Mouse (Mus musculus) neural tube, embryonic 13.5 days (tissue): ENCODE data around the gene Shisal1. TPM values are rescaled to one million over a fixed set of nuclear protein-coding genes. Genes with fewer than 3 reads are reported as not detected.
A peak's percentile ranks its signal among the peaks of the same experiment; 100 is the strongest.

Experiments
- ATAC-seq: fragments of 200-750 bp; cut with Nextera tagmentation; 2 replicates; pipeline ENCODE4 v1.8.0; 2017; ENCODE audit warnings: low read depth, mild to moderate bottlenecking, moderate TSS enrichment, moderate library complexity
- H3K27ac ChIP-seq: fragments of 300-500 bp; sonication (generic); replicated peaks from 2 replicates; pipeline ENCODE4 v1.5.1; 2015; ENCODE audit warnings: moderate library complexity, mild to moderate bottlenecking, inconsistent platforms
- H3K27me3 ChIP-seq: fragments of 300-500 bp; sonication (generic); 2 replicates; pipeline ENCODE4 v1.6.1; 2015; ENCODE audit warnings: mild to moderate bottlenecking, inconsistent platforms
- H3K36me3 ChIP-seq: fragments of 300-500 bp; sonication (generic); 2 replicates; pipeline ENCODE4 v1.6.1; 2015; ENCODE audit warnings: mild to moderate bottlenecking, inconsistent platforms
- H3K4me1 ChIP-seq: fragments of 300-500 bp; sonication (generic); replicated peaks from 2 replicates; pipeline ENCODE4 v1.6.1; 2015; ENCODE audit warnings: inconsistent platforms
- H3K4me2 ChIP-seq: fragments of 300-500 bp; sonication (generic); 2 replicates; pipeline ENCODE4 v1.6.1; 2015; ENCODE audit warnings: inconsistent platforms, mild to moderate bottlenecking, moderate library complexity
- H3K4me3 ChIP-seq: fragments of 300-500 bp; sonication (generic); 2 replicates; pipeline ENCODE4 v1.5.1; 2015; ENCODE audit warnings: mild to moderate bottlenecking, inconsistent platforms
- H3K9ac ChIP-seq: fragments of 300-500 bp; sonication (generic); 2 replicates; pipeline ENCODE4 v1.6.1; 2015; ENCODE audit warnings: moderate library complexity, mild to moderate bottlenecking, inconsistent platforms
- H3K9me3 ChIP-seq: fragments of 300-500 bp; sonication (generic); 2 replicates; pipeline ENCODE4 v1.6.1; 2016; ENCODE audit warnings: inconsistent platforms
- WGBS: fragments of 180-500 bp; shearing (Covaris S2); methylation state at CpG from one replicate; pipeline ENCODE4 v1.1.7; 2015; 5-methylcytosine and 5-hydroxymethylcytosine counted together
- polyA plus RNA-seq: library from polyadenylated mRNA; unstranded; fragments of >200 nt; fragmentation: Nextera tagmentation; extraction: Ambion mirVana; gene quantifications from 2 replicates; pipeline ENCODE4 v1.2.1, GENCODE M21; 2015

The Shisal1 gene
- polyA plus RNA-seq, 1 experiment from 2014 or later: 13.4 TPM

DNA sequence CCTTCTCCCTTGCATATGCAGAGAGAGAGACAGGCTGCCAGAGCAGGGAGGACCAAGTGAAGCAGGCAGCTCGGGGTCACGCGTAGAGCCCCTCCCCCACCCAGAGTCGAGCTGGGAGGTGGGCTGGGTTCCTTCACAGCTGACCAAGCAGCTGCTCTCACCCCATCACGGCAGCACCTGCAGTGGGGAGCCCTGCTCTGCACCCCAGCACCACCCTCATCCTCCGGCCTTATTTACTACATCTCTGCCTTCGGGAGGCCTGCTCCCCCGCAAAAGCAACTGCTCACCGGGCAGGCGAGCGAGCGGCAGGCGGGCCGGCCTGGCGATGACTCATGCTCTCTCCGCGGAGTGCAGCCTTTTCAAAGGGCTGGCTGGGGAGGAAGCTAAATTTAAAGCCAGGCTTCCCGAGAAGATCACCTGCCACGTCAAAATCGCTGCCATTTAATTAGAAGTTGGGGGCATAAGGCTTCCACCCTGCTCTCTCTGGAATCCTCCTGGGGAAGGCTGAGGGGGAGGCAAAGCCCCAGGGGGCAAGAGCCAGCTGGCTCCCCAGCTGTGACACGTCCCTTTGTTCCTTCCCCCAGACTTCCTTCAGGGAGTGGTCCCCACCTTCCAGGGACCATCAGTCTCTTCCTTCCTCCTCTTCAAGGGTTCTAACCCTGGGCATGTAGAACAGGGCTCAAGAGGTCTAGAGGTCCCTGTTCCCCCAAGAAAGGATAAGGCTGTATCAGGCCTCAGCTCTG is 3.7 kb upstream of the Shisal1 start:
- Histone ChIP-seq H3K27me3 (peaks cover 32% of the 10 kb centered on the region), H3K4me2 (peak overlapping the region; percentile 45), H3K27ac (peak overlapping the region; percentile 43), H3K4me1 (peaks cover 22% of the 10 kb centered on the region), H3K9me3 (no peaks in the 10 kb centered on the region), H3K9ac (peak overlapping the region; percentile 38), H3K36me3 (no peaks in the 10 kb centered on the region), H3K4me3 (no peak overlapping the region)
- WGBS: 1% methylated on average over 21 of the region's 21 CpGs
- no peak for ATAC-seq

DNA sequence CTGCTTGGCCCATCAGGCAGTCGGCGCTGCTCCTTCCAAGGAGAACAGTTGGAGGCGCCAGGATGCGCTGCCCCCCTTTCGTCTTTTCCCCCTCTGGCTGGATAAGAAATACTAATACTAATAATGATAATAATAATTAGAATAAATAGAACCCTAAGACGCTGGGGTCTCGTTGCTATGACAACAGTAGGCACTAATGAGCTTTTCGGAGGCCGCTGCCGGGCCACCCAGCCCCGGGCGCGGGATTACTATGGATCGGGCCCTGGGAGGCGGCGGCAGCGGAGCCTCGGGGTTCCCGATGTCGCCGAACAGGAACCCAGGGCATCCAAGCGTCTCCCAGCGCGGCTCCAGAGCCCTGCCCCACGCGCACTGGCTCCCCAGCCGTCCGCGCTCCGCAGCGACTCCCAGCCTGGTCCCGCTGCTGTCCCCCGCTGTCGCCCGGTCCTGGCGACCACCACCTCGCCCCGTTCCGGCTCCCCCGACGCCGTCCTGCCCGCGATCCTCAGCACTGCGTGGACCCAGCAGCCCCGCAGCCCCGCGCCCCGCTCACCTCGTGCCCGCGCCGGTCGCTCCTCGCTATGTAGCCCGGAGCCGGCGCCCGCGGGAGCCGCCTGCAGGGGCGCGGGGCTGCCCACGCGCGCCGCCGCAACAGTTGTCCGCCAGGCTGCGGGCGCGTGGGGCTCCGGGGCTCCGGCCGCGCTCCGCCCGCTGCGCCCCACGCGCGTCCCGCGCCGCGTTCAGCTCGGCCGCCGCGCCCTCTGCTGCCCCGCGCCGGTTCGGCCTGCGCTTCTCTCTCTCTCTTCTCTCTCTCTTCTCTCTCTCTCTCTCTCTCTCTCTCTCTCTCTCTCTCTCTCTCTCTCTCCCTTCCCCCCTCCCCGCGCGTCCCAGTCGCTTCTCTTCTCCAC is 833 bp downstream of the Shisal1 start:
- H3K4me1 ChIP-seq: peaks cover 64% of the 10 kb centered on the region
- H3K9ac ChIP-seq: peak overlapping the region; percentile 85
- peak overlapping the region; percentile 49 for H3K27ac ChIP-seq
- ATAC-seq: peak; percentile 15
- H3K27me3 ChIP-seq: peaks cover 48% of the 10 kb centered on the region
- H3K4me2 ChIP-seq: peak overlapping the region; percentile 90
- H3K9me3 ChIP-seq: no peaks in the 10 kb centered on the region
- peak overlapping the region; percentile 54 for H3K4me3 ChIP-seq
- no peaks in the 10 kb centered on the region for H3K36me3 ChIP-seq
- WGBS: under 1% methylated on average over 99 of the region's 99 CpGs

DNA sequence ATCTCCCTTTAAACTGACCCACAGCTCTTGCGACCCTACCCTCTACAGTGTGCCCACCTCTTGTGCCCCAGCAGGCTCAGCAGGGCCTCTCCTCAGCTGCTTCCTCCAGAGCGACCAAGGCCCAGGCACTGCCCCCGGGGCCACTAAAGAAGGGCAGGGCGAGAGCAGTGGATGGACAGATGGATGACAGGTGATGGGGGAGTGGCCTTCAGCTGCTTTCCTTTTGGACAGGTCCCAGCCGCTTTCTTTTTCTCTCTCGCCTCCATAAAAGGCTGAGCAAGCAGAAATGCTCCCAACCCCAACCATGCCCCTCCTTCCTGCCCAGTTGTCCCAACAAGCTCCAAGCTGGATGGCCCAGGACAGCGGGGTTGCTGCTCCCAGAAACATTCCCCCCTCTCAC is 2.7 kb downstream of the Shisal1 start:
- Histone ChIP-seq H3K4me1 (peaks cover 67% of the 10 kb centered on the region), H3K27ac (0 out of 2 replicates have a peak overlapping the region, but pooled peaks have one; percentile 42), H3K4me2 (peak overlapping the region; percentile 90), H3K27me3 (peaks cover 48% of the 10 kb centered on the region), H3K9me3 (no peaks in the 10 kb centered on the region), H3K4me3 (peak overlapping the region; percentile 10; the same call in 1 of the 2 replicates), H3K9ac (peak overlapping the region; percentile 60), H3K36me3 (no peaks in the 10 kb centered on the region)
- ATAC-seq: no peak
- WGBS: 31% methylated on average over 7 of the region's 7 CpGs

DNA sequence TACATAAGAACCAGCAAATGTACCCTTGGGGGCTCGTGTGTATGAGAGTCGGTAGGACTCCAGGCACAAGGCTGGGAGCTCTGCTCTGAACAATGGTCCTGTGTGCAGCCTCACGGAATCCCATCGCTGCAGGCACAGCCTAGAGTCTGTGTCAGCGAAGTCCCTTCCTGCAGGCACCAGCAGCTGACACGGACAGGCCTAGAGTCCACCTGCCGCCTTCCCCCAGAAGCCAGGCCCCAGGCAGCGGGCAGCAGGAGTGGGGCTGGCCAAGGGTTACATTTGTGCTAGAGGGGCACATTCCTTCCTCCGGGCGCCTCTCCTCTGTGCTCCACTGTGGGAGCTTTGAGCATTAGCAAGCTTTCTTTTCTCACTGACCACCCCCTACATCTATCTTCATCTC is 3.3 kb downstream of the Shisal1 start:
- ATAC-seq: peak; percentile 15; the same call in 1 of the 2 replicates
- Histone ChIP-seq H3K27me3 (peaks cover 49% of the 10 kb centered on the region), H3K9me3 (no peaks in the 10 kb centered on the region), H3K36me3 (no peaks in the 10 kb centered on the region), H3K4me1 (peaks cover 67% of the 10 kb centered on the region), H3K27ac (peak overlapping the region; percentile 42; the same call in 1 of the 2 replicates), H3K4me2 (peak overlapping the region; percentile 90), H3K4me3 (peak overlapping the region; percentile 10; the same call in 1 of the 2 replicates), H3K9ac (peak overlapping the region; percentile 60)
- WGBS: 35% methylated on average over 10 of the region's 10 CpGs

DNA sequence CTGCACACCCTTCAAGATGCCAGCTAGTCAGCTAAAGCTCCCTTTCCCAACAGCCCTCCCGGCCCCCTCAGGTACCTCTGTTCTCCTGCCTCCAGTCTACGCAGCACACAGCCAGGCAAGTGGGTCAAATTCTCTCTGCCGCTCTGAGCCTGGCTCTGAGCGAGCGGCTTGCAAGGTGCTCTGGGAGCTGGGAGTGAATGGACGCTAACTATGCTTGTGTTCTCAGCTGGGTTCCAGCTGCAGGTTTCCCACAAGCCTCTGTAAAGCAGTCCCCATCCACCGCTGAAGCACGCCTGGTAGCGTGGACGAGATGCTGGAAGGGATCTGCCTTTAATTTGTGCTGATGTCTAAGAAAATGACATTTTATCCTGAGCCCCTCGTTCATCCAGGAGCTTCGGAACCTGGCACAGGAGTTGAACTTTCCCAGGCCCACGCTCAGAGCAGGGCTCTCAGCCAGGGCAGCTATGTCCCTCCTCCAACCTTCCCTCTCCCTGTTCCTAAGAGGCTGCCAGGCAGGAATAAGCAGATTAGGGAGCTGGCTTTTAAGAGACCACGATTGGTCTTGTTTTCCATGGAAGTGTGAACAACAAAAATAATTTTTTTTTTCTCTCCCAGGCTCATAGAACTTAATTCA is 5.1 kb downstream of the Shisal1 start:
- peaks cover 63% of the 10 kb centered on the region for H3K4me1 ChIP-seq
- 34% methylated on average over 14 of the region's 14 CpGs for WGBS
- H3K36me3 ChIP-seq: no peaks in the 10 kb centered on the region
- ATAC-seq: no peak
- peaks cover 31% of the 10 kb centered on the region for H3K27me3 ChIP-seq
- no peaks in the 10 kb centered on the region for H3K9me3 ChIP-seq
- no peak overlapping the region for H3K4me3 ChIP-seq
- no peak overlapping the region for H3K27ac ChIP-seq
- peak overlapping the region; percentile 3; the same call in 1 of the 2 replicates for H3K4me2 ChIP-seq
- H3K9ac ChIP-seq: no peak overlapping the region

DNA sequence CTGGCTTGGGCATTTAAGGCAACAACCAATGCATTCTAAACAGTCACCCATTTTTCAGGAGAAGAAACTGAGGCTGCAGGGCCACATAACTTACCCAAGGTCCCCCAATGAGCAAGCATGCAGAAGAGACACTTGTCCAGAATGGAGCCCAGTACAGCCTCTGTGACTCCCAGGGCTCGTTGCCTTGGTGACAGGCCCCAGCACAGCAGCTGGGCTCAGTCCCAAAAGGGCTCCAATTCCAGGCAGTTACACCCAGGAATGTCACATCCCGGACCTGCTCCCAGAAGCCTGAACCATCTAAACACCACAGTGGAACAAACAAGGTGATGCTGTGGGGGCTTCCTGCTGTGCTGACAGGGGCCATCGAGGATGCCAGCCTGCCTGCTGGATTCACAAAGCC is 6.1 kb downstream of the Shisal1 start:
- H3K27me3 ChIP-seq: peaks cover 30% of the 10 kb centered on the region
- peak overlapping the region; percentile 11; the same call in 1 of the 2 replicates for H3K4me2 ChIP-seq
- no peaks in the 10 kb centered on the region for H3K36me3 ChIP-seq
- no peak for ATAC-seq
- 31% methylated on average over 3 of the region's 3 CpGs for WGBS
- H3K4me1 ChIP-seq: peaks cover 60% of the 10 kb centered on the region
- no peak overlapping the region for H3K4me3 ChIP-seq
- no peaks in the 10 kb centered on the region for H3K9me3 ChIP-seq
- no peak overlapping the region for H3K27ac ChIP-seq
- peak overlapping the region; percentile 41; the same call in 1 of the 2 replicates for H3K9ac ChIP-seq

DNA sequence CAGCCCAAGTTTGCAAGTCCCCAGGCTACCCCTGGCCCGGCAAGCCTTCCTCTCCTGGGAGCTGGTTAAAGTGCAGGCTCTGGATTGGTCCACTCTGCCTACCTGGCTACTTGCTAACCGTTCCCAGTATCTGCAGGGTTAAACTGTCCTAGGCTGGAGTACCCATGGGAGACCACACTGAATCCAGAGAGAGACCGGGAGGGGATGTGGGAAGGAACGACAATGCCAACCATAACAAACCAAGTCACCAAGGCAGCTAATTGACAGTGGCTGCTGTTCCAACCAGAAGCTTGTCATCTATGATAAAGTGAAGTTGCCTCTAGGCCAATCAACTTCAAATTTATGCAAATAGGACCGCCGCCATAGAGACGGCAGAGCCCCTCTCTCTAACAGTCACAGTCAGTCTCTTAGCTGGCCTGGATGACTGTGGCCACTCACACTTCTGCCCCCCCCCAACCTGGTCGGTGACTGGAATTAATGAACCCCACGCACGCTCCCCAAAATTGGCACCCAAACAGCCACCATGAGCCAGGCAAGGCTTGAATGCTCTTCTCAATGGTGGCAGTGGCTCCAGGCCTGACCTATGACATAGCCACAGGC is 13.2 kb downstream of the Shisal1 start:
- H3K4me3 ChIP-seq: no peak overlapping the region
- H3K9me3 ChIP-seq: no peaks in the 10 kb centered on the region
- ATAC-seq: no peak
- WGBS: 57% methylated on average over 10 of the region's 10 CpGs
- H3K4me2 ChIP-seq: no peak overlapping the region
- H3K27me3 ChIP-seq: 0 out of 2 replicates have a peak, but pooled peaks cover under 1% of the 10 kb centered on the region
- H3K9ac ChIP-seq: no peak overlapping the region
- H3K4me1 ChIP-seq: peaks cover 19% of the 10 kb centered on the region
- no peaks in the 10 kb centered on the region for H3K36me3 ChIP-seq
- no peak overlapping the region for H3K27ac ChIP-seq

DNA sequence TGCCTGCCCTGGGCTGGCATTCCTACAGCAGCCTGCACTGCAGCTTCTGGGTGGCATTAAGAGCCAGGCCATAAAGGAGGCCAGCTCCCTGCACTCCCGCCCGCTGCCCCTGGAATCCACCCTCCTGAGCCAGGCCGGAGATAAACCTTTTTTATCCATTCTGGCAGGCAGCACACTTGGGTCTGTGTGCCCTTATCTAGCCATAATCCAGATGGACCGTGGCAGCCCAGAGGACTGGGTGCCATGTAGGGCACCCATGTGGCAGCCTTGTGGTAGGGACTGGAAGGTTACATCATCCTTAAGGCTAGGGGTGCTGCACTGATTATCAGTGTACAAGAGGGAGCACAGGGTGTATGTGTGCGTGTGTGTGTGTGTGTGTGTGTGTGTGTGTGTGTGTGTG is 16.4 kb downstream of the Shisal1 start:
- Histone ChIP-seq H3K27me3 (no peaks in the 10 kb centered on the region), H3K4me1 (peaks cover 19% of the 10 kb centered on the region), H3K9ac (no peak overlapping the region; the same call in 1 of the 2 replicates), H3K27ac (no peak overlapping the region), H3K36me3 (no peaks in the 10 kb centered on the region), H3K4me2 (no peak overlapping the region), H3K9me3 (no peaks in the 10 kb centered on the region), H3K4me3 (no peak overlapping the region)
- ATAC-seq: no peak
- 79% methylated on average over 5 of the region's 5 CpGs for WGBS

DNA sequence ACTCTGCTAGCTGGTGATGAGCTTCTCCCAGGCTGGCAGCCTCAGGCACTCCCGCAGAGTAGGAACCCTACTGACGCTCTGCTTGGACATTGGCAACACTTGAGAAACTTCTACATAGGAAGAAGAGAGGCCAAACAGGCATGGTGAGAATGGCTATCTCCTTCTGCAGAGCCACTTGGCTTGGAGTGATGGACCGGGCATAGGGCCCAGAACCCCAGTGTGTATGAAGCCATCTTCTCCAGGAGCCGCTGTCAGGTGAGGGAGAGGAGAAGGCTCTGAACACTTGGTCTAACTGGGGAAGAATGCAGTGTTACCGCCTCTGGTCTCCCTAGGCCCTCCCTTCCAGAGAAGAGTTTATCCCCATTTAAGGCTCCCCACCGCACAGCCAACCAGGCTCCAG is 19.3 kb downstream of the Shisal1 start:
- Histone ChIP-seq H3K27ac (no peak overlapping the region), H3K4me1 (peaks cover 11% of the 10 kb centered on the region; the same call in 1 of the 2 replicates), H3K36me3 (no peaks in the 10 kb centered on the region), H3K9me3 (no peaks in the 10 kb centered on the region), H3K27me3 (no peaks in the 10 kb centered on the region), H3K4me3 (no peak overlapping the region), H3K9ac (no peak overlapping the region), H3K4me2 (no peak overlapping the region)
- ATAC-seq: no peak
- 95% methylated on average over 6 of the region's 6 CpGs for WGBS

DNA sequence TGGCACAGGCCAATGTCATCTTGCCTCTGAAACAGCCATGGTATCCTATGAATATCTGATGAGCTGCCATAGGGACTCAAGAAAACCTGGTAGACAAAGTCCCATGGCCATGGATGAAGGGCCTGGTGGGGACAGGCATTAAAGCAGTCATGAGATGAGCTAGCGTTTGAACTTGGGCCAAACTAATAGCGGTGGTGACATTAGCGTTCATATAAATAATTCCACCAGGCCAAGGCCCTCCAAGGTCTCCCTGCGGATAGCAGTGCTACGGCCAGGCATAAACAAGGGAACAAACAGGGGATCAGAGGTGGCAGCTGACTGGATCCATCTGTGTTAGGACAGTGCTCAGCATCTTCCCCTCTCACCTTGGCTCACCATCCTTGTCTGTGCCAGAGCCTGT is 21.2 kb downstream of the Shisal1 start:
- 84% methylated on average over 5 of the region's 5 CpGs for WGBS
- no peak for ATAC-seq
- H3K36me3 ChIP-seq: no peaks in the 10 kb centered on the region
- H3K27ac ChIP-seq: no peak overlapping the region
- peaks cover 8% of the 10 kb centered on the region for H3K4me1 ChIP-seq
- H3K9me3 ChIP-seq: no peaks in the 10 kb centered on the region
- H3K9ac ChIP-seq: no peak overlapping the region
- H3K4me2 ChIP-seq: no peak overlapping the region
- H3K4me3 ChIP-seq: no peak overlapping the region
- H3K27me3 ChIP-seq: peaks cover 7% of the 10 kb centered on the region

DNA sequence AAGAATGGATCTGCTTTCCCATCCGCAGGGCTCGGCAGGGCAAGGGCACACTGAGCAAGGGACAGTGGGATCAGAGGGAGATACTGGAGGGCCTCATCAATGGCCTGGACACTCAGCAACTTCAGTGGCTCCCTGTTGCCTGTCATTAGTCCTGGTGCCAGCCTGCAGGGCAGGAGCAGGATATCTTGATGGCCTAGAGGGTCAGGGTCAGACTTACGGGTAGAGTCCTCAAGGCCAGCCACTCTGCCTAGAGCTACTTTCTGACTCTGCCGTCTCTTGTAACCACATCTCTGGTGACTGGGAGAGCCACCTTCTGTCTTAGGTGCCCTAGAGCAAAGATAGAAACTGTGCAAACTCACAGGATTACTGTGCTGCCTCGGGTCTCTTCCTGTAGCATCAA is 23.1 kb downstream of the Shisal1 start:
- peaks cover 15% of the 10 kb centered on the region for H3K27me3 ChIP-seq
- no peak overlapping the region for H3K9ac ChIP-seq
- H3K4me2 ChIP-seq: no peak overlapping the region
- no peak overlapping the region for H3K27ac ChIP-seq
- no peaks in the 10 kb centered on the region for H3K36me3 ChIP-seq
- ATAC-seq: no peak
- peaks cover 21% of the 10 kb centered on the region for H3K4me1 ChIP-seq
- H3K9me3 ChIP-seq: no peaks in the 10 kb centered on the region
- 85% methylated on average over 5 of the region's 5 CpGs for WGBS
- H3K4me3 ChIP-seq: no peak overlapping the region
